Mouse (Mus musculus) hindbrain, embryonic 12.5 days (tissue): ENCODE data around the gene Adipoq. TPM values are rescaled to one million over a fixed set of nuclear protein-coding genes. Genes with fewer than 3 reads are reported as not detected.
A peak's percentile ranks its signal among the peaks of the same experiment; 100 is the strongest.

Experiments used
- ATAC-seq: fragments of 200-750 bp; cut with Nextera tagmentation; 2 replicates; pipeline ENCODE4 v1.8.0; 2017; ENCODE audit warnings: moderate TSS enrichment; ENCODE audit not compliant: low FRiP score
- H3K27ac ChIP-seq: fragments of 300-500 bp; sonication (generic); 2 replicates; pipeline ENCODE4 v1.5.1; 2016; ENCODE audit warnings: mild to moderate bottlenecking
- H3K27me3 ChIP-seq: fragments of 300-500 bp; sonication (generic); 2 replicates; pipeline ENCODE4 v1.6.1; 2016; ENCODE audit warnings: mild to moderate bottlenecking
- H3K36me3 ChIP-seq: fragments of 300-500 bp; sonication (generic); 2 replicates; pipeline ENCODE4 v1.6.1; 2016; ENCODE audit warnings: mild to moderate bottlenecking
- H3K4me1 ChIP-seq: fragments of 300-500 bp; sonication (generic); 2 replicates; pipeline ENCODE4 v1.6.1; 2016
- H3K4me2 ChIP-seq: fragments of 300-500 bp; sonication (generic); replicated peaks from 2 replicates; pipeline ENCODE4 v1.6.1; 2016; ENCODE audit warnings: mild to moderate bottlenecking
- H3K4me3 ChIP-seq: fragments of 300-500 bp; sonication (generic); 2 replicates; pipeline ENCODE4 v1.5.1; 2016; ENCODE audit warnings: mild to moderate bottlenecking
- H3K9ac ChIP-seq: fragments of 300-500 bp; sonication (generic); 2 replicates; pipeline ENCODE4 v1.6.1; 2016; ENCODE audit warnings: mild to moderate bottlenecking, moderate library complexity
- H3K9me3 ChIP-seq: fragments of 300-500 bp; sonication (generic); replicated peaks from 2 replicates; pipeline ENCODE4 v1.6.1; 2016; ENCODE audit warnings: mild to moderate bottlenecking
- WGBS: fragments of 180-500 bp; shearing (Covaris S2); methylation state at CpG from one replicate; pipeline ENCODE4 v1.1.7; 2016; 5-methylcytosine and 5-hydroxymethylcytosine counted together
- polyA plus RNA-seq: library from polyadenylated mRNA; unstranded; fragments of >200 nt; fragmentation: Nextera tagmentation; extraction: Ambion mirVana; gene quantifications from 2 replicates; pipeline ENCODE4 v1.2.1, GENCODE M21; 2016

Adipoq gene
- polyA plus RNA-seq, 1 experiment from 2014 or later, result not detected

- Histone ChIP-seq H3K9ac (peak within 1 kb of the TSS; percentile 98), H3K27ac (peak within 1 kb of the TSS; percentile 95), H3K4me2 (peak within 1 kb of the TSS; percentile 94), H3K4me3 (peak within 1 kb of the TSS; percentile 93), H3K9me3 (no peaks in the 10 kb centered on the region), H3K27me3 (peaks cover 4% of the 10 kb centered on the region; the same call in 1 of the 2 replicates), H3K36me3 (peaks cover 34% of the 10 kb centered on the region), H3K4me1 (peaks cover 27% of the 10 kb centered on the region)
- under 1% methylated on average over 71 of the region's 71 CpGs for WGBS
- peak; percentile 88 for ATAC-seq
Measured at GRCm38 (mm10) chr16:23107231-23107942, 38.9 kb upstream of the Adipoq start, which contains the start of gene Eif4a2. Gene Eif4a2 (plus strand): TSS chr16:23107444.

GRCm38 (mm10) chr16:23107946-23108759 lies 38.2 kb upstream of the Adipoq start:
- peak overlapping the region; percentile 98 for H3K9ac ChIP-seq
- H3K36me3 ChIP-seq, result peaks cover 42% of the 10 kb centered on the region
- peaks cover 22% of the 10 kb centered on the region for H3K4me1 ChIP-seq
- peak overlapping the region; percentile 94 for H3K4me2 ChIP-seq
- H3K4me3 ChIP-seq, result peak overlapping the region; percentile 93
- no peaks in the 10 kb centered on the region; the same call in 1 of the 2 replicates for H3K27me3 ChIP-seq
- peak; percentile 94 for ATAC-seq
- H3K9me3 ChIP-seq, result no peaks in the 10 kb centered on the region
- peak overlapping the region; percentile 95 for H3K27ac ChIP-seq
- WGBS, result under 1% methylated on average over 52 of the region's 52 CpGs

GRCm38 (mm10) chr16:23108943-23109342 lies 37.4 kb upstream of the Adipoq start:
- Histone ChIP-seq H3K27ac (no peak overlapping the region), H3K9ac (peak overlapping the region; percentile 98), H3K4me3 (peak overlapping the region; percentile 93), H3K36me3 (peaks cover 45% of the 10 kb centered on the region), H3K4me1 (peaks cover 22% of the 10 kb centered on the region), H3K27me3 (no peaks in the 10 kb centered on the region; the same call in 1 of the 2 replicates), H3K4me2 (peak overlapping the region; percentile 94), H3K9me3 (no peaks in the 10 kb centered on the region)
- ATAC-seq, result no peak
- WGBS, result 8% methylated on average over 5 of the region's 5 CpGs

DNA sequence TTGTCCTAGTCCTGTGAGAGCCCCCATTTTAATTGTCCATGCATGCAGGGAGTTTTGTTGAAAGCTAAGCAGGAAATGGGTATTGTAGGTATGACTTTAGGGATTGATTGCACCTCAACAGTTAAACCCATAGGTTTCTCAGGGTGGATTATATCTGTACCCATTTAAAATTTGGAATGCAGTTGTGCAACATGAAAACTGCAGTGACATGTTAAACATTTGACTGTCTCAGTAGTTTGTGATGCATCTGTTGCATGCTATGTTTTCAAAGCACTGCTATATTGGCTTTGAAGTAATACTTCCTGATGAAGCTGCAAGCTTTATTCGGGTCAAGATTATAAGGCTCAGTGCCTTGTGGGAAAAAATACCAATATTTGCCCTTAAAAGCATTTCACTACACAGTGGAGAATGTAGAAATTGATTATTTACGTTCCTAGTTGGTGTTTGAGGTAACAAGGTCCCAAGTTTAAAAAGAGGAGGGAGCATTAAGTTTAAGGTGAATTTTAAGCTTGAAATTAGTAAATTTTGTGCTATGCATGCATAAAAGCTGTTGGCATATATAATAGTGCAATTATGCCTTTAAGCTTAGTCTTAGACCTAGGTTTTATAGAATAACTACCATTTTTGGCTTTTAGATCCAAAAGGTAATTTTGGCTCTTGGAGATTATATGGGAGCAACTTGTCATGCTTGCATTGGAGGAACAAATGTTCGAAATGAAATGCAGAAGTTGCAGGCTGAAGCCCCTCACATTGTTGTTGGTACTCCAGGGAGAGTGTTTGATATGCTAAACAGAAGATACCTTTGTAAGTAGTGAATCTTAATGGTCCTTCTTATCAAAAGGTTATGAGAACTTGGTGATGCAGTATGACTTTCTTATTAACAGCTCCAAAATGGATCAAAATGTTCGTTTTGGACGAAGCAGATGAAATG lies 36.7 kb upstream of the Adipoq start:
- Histone ChIP-seq H3K4me1 (peaks cover 22% of the 10 kb centered on the region), H3K4me2 (peak overlapping the region; percentile 94), H3K9me3 (no peaks in the 10 kb centered on the region), H3K9ac (peak overlapping the region; percentile 98), H3K36me3 (peaks cover 51% of the 10 kb centered on the region), H3K27me3 (no peaks in the 10 kb centered on the region), H3K27ac (no peak overlapping the region), H3K4me3 (peak overlapping the region; percentile 93)
- WGBS, result 64% methylated on average over 5 of the region's 5 CpGs
- ATAC-seq, result no peak

DNA sequence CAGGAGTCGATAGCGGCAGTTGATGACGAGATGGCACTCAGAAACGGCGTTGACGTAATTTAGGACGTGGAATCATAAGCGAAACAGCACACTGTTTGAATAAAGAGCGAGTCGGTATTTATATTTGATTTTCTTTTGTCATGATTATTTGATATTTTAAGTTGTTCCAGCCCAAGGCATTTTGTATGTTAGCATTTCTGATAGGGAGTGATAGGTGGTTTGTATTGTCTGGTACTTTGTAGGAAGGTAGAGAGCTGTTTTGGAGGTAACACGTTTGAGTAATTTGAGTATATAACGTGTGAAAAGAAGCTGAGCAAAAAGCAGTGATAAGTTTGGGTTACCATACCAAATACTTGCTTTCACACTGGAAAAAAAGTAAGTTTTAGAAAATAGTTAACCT lies 34.0 kb upstream of the Adipoq start:
- ATAC-seq, result no peak
- Histone ChIP-seq H3K27ac (no peak overlapping the region), H3K9me3 (no peaks in the 10 kb centered on the region), H3K9ac (no peak overlapping the region), H3K4me3 (no peak overlapping the region), H3K4me2 (no peak overlapping the region), H3K36me3 (peaks cover 63% of the 10 kb centered on the region), H3K27me3 (no peaks in the 10 kb centered on the region), H3K4me1 (peaks cover 22% of the 10 kb centered on the region)
- 84% methylated on average over 12 of the region's 12 CpGs for WGBS

- Histone ChIP-seq H3K4me3 (no peak overlapping the region), H3K9ac (no peak overlapping the region), H3K36me3 (peaks cover 67% of the 10 kb centered on the region), H3K4me1 (peaks cover 22% of the 10 kb centered on the region), H3K9me3 (no peaks in the 10 kb centered on the region), H3K27ac (no peak overlapping the region), H3K4me2 (no peak overlapping the region), H3K27me3 (no peaks in the 10 kb centered on the region)
- ATAC-seq, result no peak
- WGBS, result 57% methylated on average over 9 of the region's 9 CpGs
Measured at GRCm38 (mm10) chr16:23112861-23113435, 33.4 kb upstream of the Adipoq start.

DNA sequence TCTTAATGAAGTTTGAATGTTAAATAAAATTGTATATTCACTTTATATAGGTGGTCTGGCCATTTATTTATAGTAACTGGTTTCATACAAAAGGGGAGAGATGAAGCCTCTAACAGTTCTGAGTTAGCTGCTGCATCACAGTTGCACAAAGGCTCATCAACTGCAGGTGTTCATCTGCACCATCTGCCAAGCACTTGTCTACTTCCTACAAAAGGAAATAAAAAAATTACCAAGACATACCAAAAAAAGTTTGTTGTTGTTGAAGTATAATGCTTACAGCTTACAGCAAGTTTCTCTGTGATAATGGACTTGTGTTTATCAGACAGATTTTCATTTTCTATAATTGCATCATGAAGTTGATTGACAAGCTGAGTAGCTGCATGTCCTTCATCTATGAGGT lies 32.4 kb upstream of the Adipoq start:
- Histone ChIP-seq H3K9me3 (no peaks in the 10 kb centered on the region), H3K27ac (no peak overlapping the region), H3K4me2 (no peak overlapping the region), H3K27me3 (no peaks in the 10 kb centered on the region), H3K4me3 (no peak overlapping the region), H3K4me1 (peaks cover 20% of the 10 kb centered on the region), H3K9ac (no peak overlapping the region), H3K36me3 (peaks cover 67% of the 10 kb centered on the region)
- ATAC-seq, result no peak

- H3K27me3 ChIP-seq, result no peaks in the 10 kb centered on the region
- ATAC-seq, result no peak
- no peak overlapping the region for H3K4me2 ChIP-seq
- no peaks in the 10 kb centered on the region for H3K9me3 ChIP-seq
- no peak overlapping the region for H3K9ac ChIP-seq
- no peak overlapping the region for H3K4me3 ChIP-seq
- H3K36me3 ChIP-seq, result peaks cover 66% of the 10 kb centered on the region
- no peak overlapping the region for H3K27ac ChIP-seq
- H3K4me1 ChIP-seq, result peaks cover 13% of the 10 kb centered on the region
- WGBS, result 72% methylated on average over 5 of the region's 5 CpGs
Measured at GRCm38 (mm10) chr16:23114339-23115171, 31.8 kb upstream of the Adipoq start.

- Histone ChIP-seq H3K27ac (no peak overlapping the region), H3K9me3 (no peaks in the 10 kb centered on the region), H3K27me3 (no peaks in the 10 kb centered on the region), H3K36me3 (peaks cover 65% of the 10 kb centered on the region), H3K4me1 (peaks cover 4% of the 10 kb centered on the region), H3K4me3 (no peak overlapping the region), H3K4me2 (no peak overlapping the region), H3K9ac (no peak overlapping the region)
- WGBS, result 88% methylated on average over 3 of the region's 3 CpGs
- no peak for ATAC-seq
Measured at GRCm38 (mm10) chr16:23115486-23115885, 30.9 kb upstream of the Adipoq start.

DNA sequence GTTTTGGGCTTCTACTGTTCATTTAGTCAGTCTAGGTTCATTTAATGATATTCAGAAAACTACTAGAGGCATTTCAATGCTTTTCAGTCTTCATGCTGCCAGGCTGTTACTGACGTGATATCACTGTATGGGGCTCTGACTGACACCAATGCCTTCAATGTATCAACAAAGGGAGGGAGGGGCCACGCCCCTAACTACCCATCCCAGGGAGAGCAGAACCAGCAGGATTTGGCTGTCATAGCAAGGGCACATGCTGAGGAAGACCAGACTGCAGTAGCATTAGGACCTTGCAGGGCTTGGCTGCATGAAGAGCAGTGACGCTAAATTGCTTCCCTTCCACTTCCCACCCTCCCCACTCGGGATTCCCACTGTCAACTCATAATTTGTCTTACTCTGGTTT lies 29.2 kb upstream of the Adipoq start:
- H3K9me3 ChIP-seq, result no peaks in the 10 kb centered on the region
- H3K27ac ChIP-seq, result no peak overlapping the region
- H3K4me2 ChIP-seq, result no peak overlapping the region
- H3K9ac ChIP-seq, result no peak overlapping the region
- H3K36me3 ChIP-seq, result peaks cover 65% of the 10 kb centered on the region
- 67% methylated on average over 4 of the region's 4 CpGs for WGBS
- H3K4me1 ChIP-seq, result no peaks in the 10 kb centered on the region
- ATAC-seq, result no peak
- no peaks in the 10 kb centered on the region for H3K27me3 ChIP-seq
- no peak overlapping the region for H3K4me3 ChIP-seq

DNA sequence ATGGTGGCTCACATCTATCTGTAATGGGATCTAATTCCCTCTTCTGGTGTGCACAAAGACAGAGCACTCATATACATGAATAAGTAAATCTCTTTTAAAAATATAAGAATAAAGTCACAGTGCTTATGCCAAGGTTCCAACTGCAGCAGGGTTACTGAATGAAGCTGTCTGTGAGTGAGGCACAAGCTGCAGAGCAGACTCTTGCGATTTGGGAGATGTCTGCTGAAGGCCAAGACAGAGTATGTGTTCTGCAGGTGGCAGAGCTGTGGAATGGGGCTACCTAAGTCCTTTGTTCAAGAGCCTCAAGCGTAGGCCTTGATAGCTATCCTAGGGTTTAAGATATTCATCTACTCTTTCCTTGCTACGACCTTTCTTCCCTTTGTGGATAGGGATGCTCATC lies 23.9 kb upstream of the Adipoq start:
- Histone ChIP-seq H3K27me3 (no peaks in the 10 kb centered on the region), H3K4me1 (peaks cover 10% of the 10 kb centered on the region), H3K9me3 (no peaks in the 10 kb centered on the region), H3K9ac (no peak overlapping the region), H3K4me3 (no peak overlapping the region), H3K27ac (no peak overlapping the region), H3K4me2 (no peak overlapping the region), H3K36me3 (peaks cover 49% of the 10 kb centered on the region)
- 98% methylated on average over 3 of the region's 3 CpGs for WGBS
- no peak for ATAC-seq
